Mouse (Mus musculus) liver, embryonic 16.5 days (tissue): ENCODE results near the gene Micu2. TPM values are rescaled to one million over a fixed set of nuclear protein-coding genes. Genes with fewer than 3 reads are reported as not detected.
A peak's percentile ranks its signal among the peaks of the same experiment; 100 is the strongest.

Source experiments
- ATAC-seq: fragments of 200-750 bp; cut with Nextera tagmentation; 2 replicates; pipeline ENCODE4 v1.8.0; 2017; ENCODE audit warnings: low read depth, mild to moderate bottlenecking, moderate number of reproducible peaks, moderate library complexity
- H3K27ac ChIP-seq: fragments of 300-500 bp; sonication (generic); 2 replicates; pipeline ENCODE4 v1.5.1; 2014; ENCODE audit warnings: mild to moderate bottlenecking, low read length
- H3K27me3 ChIP-seq: fragments of 300-500 bp; sonication (generic); 2 replicates; pipeline ENCODE4 v1.6.1; 2014; ENCODE audit warnings: low read depth, low read length, mixed read lengths; ENCODE audit not compliant: control insufficient read depth, insufficient read depth
- H3K36me3 ChIP-seq: fragments of 300-500 bp; sonication (generic); 2 replicates; pipeline ENCODE4 v1.6.1; 2014; ENCODE audit warnings: mild to moderate bottlenecking; ENCODE audit not compliant: control insufficient read depth, insufficient read depth
- H3K4me1 ChIP-seq: fragments of 300-500 bp; sonication (generic); 2 replicates; pipeline ENCODE4 v1.6.1; 2014; ENCODE audit warnings: low read depth, low read length, mixed read lengths; ENCODE audit not compliant: control insufficient read depth
- H3K4me2 ChIP-seq: fragments of 300-500 bp; sonication (generic); 2 replicates; pipeline ENCODE4 v1.6.1; 2014; ENCODE audit warnings: low read depth, low read length, mixed read lengths
- H3K4me3 ChIP-seq: fragments of 300-500 bp; sonication (generic); 2 replicates; pipeline ENCODE4 v1.5.1; 2014; ENCODE audit warnings: low read depth, mild to moderate bottlenecking, low read length
- H3K9ac ChIP-seq: fragments of 300-500 bp; sonication (generic); 2 replicates; pipeline ENCODE4 v1.6.1; 2014; ENCODE audit warnings: low read depth, low read length
- H3K9me3 ChIP-seq: fragments of 300-500 bp; sonication (generic); replicated peaks from 2 replicates; pipeline ENCODE4 v1.6.1; 2016; ENCODE audit warnings: low read length; ENCODE audit not compliant: control insufficient read depth
- whole genome bisulfite sequencing: fragments of 180-500 bp; shearing (Covaris S2); extraction: QIAGEN DNeasy Blood & Tissue Kit; methylation state at CpG from one replicate; pipeline ENCODE4 v1.1.7; 2014; ENCODE audit not compliant: insufficient replicate concordance; 5-methylcytosine and 5-hydroxymethylcytosine counted together
- polyA plus RNA-seq: library from polyadenylated mRNA; unstranded; fragments of >200 nt; fragmentation: Nextera tagmentation; extraction: Ambion mirVana; gene quantifications from 2 replicates; pipeline ENCODE4 v1.2.1, GENCODE M21; 2015

The Micu2 gene
- polyA plus RNA-seq, result 34.1 and 34.3 TPM in 2 replicates

GRCm38 (mm10) chr14:57998526-57999401 lies at the start of gene Micu2:
Gene Micu2 (minus strand): TSS chr14:57999262.
- Histone ChIP-seq H3K36me3 (no peaks in the 10 kb centered on the region), H3K9me3 (no peaks in the 10 kb centered on the region), H3K9ac (peak within 1 kb of the TSS; percentile 87), H3K4me2 (peak within 1 kb of the TSS; percentile 63), H3K4me3 (peak within 1 kb of the TSS; percentile 90), H3K4me1 (peaks cover 12% of the 10 kb centered on the region), H3K27ac (peak within 1 kb of the TSS; percentile 69), H3K27me3 (no peaks in the 10 kb centered on the region)
- WGBS, result 2% methylated on average over 59 of the region's 76 CpGs
- peak; percentile 93 for ATAC-seq

- ATAC-seq, result no peak
- Histone ChIP-seq H3K9ac (no peak overlapping the region), H3K27ac (no peak overlapping the region), H3K4me3 (no peak overlapping the region), H3K36me3 (no peaks in the 10 kb centered on the region), H3K9me3 (no peaks in the 10 kb centered on the region), H3K4me2 (no peak overlapping the region), H3K27me3 (no peaks in the 10 kb centered on the region), H3K4me1 (no peaks in the 10 kb centered on the region)
- WGBS, result 44% methylated on average over 4 of the region's 4 CpGs
Observed at GRCm38 (mm10) chr14:58046639-58047284, 47.7 kb upstream of the Micu2 start.

DNA sequence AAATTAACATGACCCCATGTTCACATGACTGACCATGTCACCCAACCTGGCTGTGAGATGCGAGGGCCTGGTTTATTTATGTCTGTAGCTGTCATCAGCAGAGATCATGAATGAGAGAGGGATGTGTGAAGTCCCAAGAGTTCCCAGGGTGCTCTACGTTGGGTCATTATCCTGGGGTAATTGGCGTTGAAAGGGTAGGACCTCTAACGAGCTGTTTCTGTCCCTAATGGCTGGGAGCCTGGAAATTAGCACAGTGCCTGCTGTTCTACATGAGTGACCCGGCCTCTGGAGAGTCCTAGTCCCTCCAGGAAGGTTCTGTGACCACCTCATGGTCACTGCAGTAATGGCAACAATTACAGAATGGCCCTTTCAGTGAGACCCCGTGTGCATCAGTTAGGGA lies 37.1 kb upstream of the Micu2 start:
- no peaks in the 10 kb centered on the region for H3K36me3 ChIP-seq
- H3K4me2 ChIP-seq, result no peak overlapping the region
- H3K9ac ChIP-seq, result no peak overlapping the region
- WGBS, result 33% methylated on average over 6 of the region's 6 CpGs
- H3K27me3 ChIP-seq, result no peaks in the 10 kb centered on the region
- no peaks in the 10 kb centered on the region for H3K9me3 ChIP-seq
- ATAC-seq, result no peak
- H3K27ac ChIP-seq, result no peak overlapping the region
- no peaks in the 10 kb centered on the region for H3K4me1 ChIP-seq
- H3K4me3 ChIP-seq, result no peak overlapping the region

DNA sequence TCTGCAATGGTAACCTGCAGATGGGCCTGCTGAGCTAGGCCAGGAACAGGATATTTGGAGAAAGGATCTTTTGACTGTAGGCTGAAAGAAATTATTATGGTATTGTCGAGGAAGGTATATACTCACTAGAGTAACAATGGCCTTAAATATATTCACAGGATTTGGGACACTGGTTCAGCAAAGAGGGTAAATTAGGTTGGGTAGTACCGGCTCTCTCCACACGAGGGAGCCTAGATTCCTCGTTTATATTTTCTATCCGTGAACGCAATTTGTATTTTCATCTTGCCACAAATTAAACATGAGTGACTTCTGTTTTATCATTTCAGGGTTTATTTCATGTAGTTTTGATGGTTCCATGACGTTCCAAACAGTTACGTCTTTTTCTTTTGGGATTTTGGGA lies 35.5 kb upstream of the Micu2 start:
- no peak overlapping the region for H3K27ac ChIP-seq
- no peak overlapping the region for H3K4me3 ChIP-seq
- 9% methylated on average over 8 of the region's 8 CpGs for WGBS
- H3K9me3 ChIP-seq, result no peaks in the 10 kb centered on the region
- no peaks in the 10 kb centered on the region for H3K36me3 ChIP-seq
- no peak for ATAC-seq
- H3K9ac ChIP-seq, result no peak overlapping the region
- no peaks in the 10 kb centered on the region for H3K27me3 ChIP-seq
- no peaks in the 10 kb centered on the region for H3K4me1 ChIP-seq
- H3K4me2 ChIP-seq, result no peak overlapping the region

DNA sequence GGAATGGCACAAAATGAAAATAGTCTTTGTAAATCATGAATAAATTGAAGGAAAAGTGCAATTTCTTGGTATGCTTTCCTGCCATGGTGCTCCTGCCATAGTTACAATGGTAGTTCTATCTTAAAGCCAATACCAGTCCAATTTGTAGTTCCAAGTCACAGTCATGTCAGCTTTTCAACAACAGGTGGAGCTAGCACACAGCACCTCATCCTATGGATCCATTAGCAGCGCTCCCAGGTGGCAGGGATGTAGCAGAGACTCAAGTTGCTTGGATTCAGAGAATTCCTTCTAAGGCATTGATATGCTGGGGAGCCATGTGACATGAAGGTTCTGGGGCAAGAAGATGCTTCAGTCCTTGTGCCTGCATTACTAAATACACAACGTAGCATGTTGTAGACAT lies 19.8 kb upstream of the Micu2 start:
- Histone ChIP-seq H3K4me3 (no peak overlapping the region), H3K4me1 (no peaks in the 10 kb centered on the region), H3K36me3 (no peaks in the 10 kb centered on the region), H3K9ac (no peak overlapping the region), H3K27me3 (no peaks in the 10 kb centered on the region), H3K4me2 (no peak overlapping the region), H3K27ac (no peak overlapping the region), H3K9me3 (no peaks in the 10 kb centered on the region)
- 24% methylated on average over 2 of the region's 2 CpGs for WGBS
- no peak for ATAC-seq

DNA sequence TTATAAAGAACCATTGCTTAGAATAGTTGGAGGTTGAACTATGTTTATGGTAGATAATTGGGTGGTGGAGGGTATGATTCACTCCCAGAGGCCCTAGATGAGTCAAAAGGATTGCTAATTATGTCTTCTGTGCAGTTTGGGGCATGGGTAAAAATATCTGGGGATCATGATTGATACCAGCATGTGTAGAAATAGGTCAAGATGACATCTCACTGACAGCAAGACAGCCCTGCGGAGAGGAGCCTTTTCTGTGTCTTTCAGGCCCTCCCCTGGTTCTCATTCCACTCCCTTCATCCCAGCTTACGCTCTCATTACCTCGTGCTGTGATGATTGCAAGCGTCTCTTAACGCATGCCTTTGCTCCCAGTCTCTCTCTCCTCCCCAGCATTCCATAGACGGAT lies 4.8 kb upstream of the Micu2 start:
- no peak overlapping the region for H3K4me2 ChIP-seq
- ATAC-seq, result no peak
- H3K36me3 ChIP-seq, result no peaks in the 10 kb centered on the region
- H3K9me3 ChIP-seq, result no peaks in the 10 kb centered on the region
- no peak overlapping the region for H3K4me3 ChIP-seq
- peaks cover 4% of the 10 kb centered on the region for H3K4me1 ChIP-seq
- no peaks in the 10 kb centered on the region for H3K27me3 ChIP-seq
- H3K9ac ChIP-seq, result no peak overlapping the region
- H3K27ac ChIP-seq, result no peak overlapping the region
- 74% methylated on average over 6 of the region's 6 CpGs for WGBS

DNA sequence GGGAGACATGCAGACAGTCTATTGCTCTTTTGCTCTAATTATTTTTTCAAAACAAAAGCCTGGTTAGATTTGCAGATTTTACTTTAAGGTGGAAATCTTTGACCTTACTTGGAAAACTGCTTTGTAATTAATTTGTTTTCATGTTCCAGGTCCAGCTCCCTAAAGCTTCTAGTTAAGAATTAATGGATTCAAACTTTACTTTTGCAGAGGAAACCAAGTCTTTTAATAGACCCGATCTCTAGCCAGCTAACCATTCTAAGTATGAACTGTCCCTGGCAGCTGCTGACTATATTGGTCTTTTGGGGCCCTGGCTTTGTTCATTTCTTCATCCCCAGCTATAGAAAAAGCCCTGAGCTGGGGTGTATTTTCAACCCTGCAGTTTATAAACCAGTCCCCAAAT lies 3.1 kb upstream of the Micu2 start:
- H3K36me3 ChIP-seq, result no peaks in the 10 kb centered on the region
- WGBS, result 52% methylated on average over 1 of the region's 1 CpGs
- no peak overlapping the region for H3K9ac ChIP-seq
- no peak overlapping the region for H3K27ac ChIP-seq
- peaks cover 9% of the 10 kb centered on the region for H3K4me1 ChIP-seq
- H3K4me2 ChIP-seq, result no peak overlapping the region
- ATAC-seq, result no peak
- no peaks in the 10 kb centered on the region for H3K9me3 ChIP-seq
- no peaks in the 10 kb centered on the region for H3K27me3 ChIP-seq
- no peak overlapping the region for H3K4me3 ChIP-seq

- H3K4me3 ChIP-seq, result peak overlapping the region; percentile 90
- H3K36me3 ChIP-seq, result no peaks in the 10 kb centered on the region
- peak overlapping the region; percentile 87; the same call in 1 of the 2 replicates for H3K9ac ChIP-seq
- H3K27me3 ChIP-seq, result no peaks in the 10 kb centered on the region
- H3K4me1 ChIP-seq, result peaks cover 12% of the 10 kb centered on the region
- ATAC-seq, result no peak
- no peaks in the 10 kb centered on the region for H3K9me3 ChIP-seq
- WGBS, result 34% methylated on average over 5 of the region's 5 CpGs
- H3K4me2 ChIP-seq, result peak overlapping the region; percentile 63
- no peak overlapping the region for H3K27ac ChIP-seq
Observed at GRCm38 (mm10) chr14:57999402-57999734, 306 bp upstream of the Micu2 start.

DNA sequence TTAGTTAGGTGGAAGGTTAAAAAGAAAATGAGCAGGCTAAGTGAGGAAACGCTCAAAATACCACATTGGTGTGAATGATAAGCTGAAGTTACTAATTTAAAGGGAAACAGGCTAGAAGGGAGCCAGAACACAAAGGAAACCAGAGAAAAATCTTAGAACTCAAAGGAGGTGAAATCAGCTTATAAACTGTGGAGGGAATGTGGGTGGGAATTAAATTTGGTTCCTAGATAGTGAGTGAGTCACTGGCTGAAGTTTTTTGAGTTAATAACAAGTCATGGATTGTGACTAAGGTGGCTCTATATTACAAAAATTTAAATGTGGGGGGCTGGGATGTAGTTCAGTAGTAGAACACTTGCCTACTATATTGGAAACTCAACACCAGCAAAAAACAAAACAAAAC lies 1.6 kb downstream of the Micu2 start:
- no peak overlapping the region for H3K9ac ChIP-seq
- no peak overlapping the region for H3K4me3 ChIP-seq
- peak overlapping the region; percentile 17; the same call in 1 of the 2 replicates for H3K4me2 ChIP-seq
- peaks cover 12% of the 10 kb centered on the region for H3K4me1 ChIP-seq
- H3K36me3 ChIP-seq, result no peaks in the 10 kb centered on the region
- H3K9me3 ChIP-seq, result no peaks in the 10 kb centered on the region
- 19% methylated on average over 1 of the region's 1 CpGs for WGBS
- H3K27ac ChIP-seq, result no peak overlapping the region
- no peak for ATAC-seq
- no peaks in the 10 kb centered on the region for H3K27me3 ChIP-seq
